In the genomic region with DNA sequence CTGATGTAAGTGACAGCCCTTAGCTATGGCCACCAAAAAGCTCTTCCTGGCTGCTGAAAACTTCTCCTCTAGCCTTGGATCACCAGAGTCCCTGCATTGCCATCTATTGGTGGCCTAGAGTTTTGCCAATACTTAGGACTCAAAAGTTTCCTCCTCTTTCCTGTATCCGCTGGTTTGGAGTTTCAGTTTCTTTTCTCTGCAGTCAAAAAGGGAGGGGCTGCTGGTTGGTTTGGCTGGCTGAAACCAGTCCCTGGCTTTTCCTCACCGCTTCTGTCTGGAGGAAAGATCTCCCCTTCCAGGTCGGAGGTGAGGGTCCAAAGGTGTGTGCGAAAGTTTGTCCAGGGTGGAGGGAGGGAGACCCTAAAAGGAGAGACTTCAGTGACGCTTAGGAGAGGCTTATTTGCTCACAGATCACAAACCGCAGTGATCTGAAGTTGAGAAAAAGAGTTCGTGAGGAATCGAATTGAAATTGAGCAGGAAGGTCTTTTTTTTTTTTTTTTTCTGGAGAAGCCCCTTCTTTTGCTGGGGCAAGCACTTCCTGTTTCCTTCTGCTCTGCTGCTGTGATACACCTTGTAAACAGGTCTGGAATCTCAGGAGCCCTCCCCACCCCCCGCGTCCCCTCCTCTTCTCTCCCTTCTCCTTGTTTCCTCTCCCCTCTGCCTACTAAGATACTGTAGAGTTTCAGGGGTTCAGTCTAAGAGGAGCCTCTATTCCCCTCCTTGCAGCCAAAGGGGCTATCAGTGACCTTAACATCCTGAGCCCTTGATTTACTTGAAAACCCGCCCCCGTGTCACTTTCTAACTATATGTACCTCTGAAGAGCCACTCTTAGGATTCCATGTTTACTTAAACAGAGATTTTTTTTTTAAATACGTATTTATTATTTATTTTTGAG, we compare ENCODE assay signal across 8 mouse cellular contexts. TPM values are rescaled to one million over a fixed set of nuclear protein-coding genes. Genes with fewer than 3 reads are reported as not detected.
DNase-seq lines count a peak whose midpoint lies in the region; ATAC-seq and TF ChIP-seq lines count a peak whose summit lies in the region.

Gene Trim34a, plus strand, starts transcription at position 171 of the 895 bp plus-strand sequence.

- no peaks in the 10 kb centered on the region for H3K9me3 ChIP-seq in intestine, postnatal 0 days (ENCODE audit: control insufficient read depth)
- no peaks in the 10 kb centered on the region for H3K9me3 ChIP-seq in midbrain, postnatal 0 days (ENCODE audit: low read length)
- no peaks in the 10 kb centered on the region for H3K9me3 ChIP-seq in stomach, embryonic 14.5 days (ENCODE audit: control insufficient read depth, low read depth, low read length)

- H3K79me2 ChIP-seq in liver, adult 2 months (ENCODE audit: control insufficient read depth, insufficient read depth, low read length) = no peaks in the 10 kb centered on the region; the same call in 1 of the 2 replicates

- peak within 1 kb of the TSS; percentile 87 for H3K9ac ChIP-seq in intestine, postnatal 0 days (ENCODE audit: low read depth, low read length)
- H3K9ac ChIP-seq in liver, adult 2 months (ENCODE audit: low read depth, low read length) = peak within 1 kb of the TSS; percentile 79
- peak within 1 kb of the TSS; percentile 36; the same call in 1 of the 2 replicates for H3K9ac ChIP-seq in midbrain, postnatal 0 days (replicated peaks; ENCODE audit: low read length, poor library complexity, severe bottlenecking)
- H3K9ac ChIP-seq in stomach, embryonic 14.5 days (replicated peaks; ENCODE audit: low read depth, low read length) = peak within 1 kb of the TSS; percentile 55

- DNase-seq in right cerebral cortex, adult 2 months (ENCODE audit: low spot score in 2 of 2) = peak; percentile 6 to 10
- DNase-seq in right cerebral cortex, postnatal 4 days = no peak
- DNase-seq in embryo, embryonic 9.5 days (ENCODE audit: extremely low spot score) = peak; percentile 59
- peak; percentile 79 to 87 for DNase-seq in heart, adult 18-20 months
- DNase-seq in liver, adult 2 months (ENCODE audit: extremely low read depth, low read depth, low spot score) = peak; percentile 89
- DNase-seq in midbrain, postnatal 0 days (ENCODE audit: low spot score) = peak; percentile 69

- peak within 1 kb of the TSS; percentile 64 for H3K4me3 ChIP-seq in intestine, postnatal 0 days (ENCODE audit: low read depth, low read length)
- peak within 1 kb of the TSS; percentile 65 for H3K4me3 ChIP-seq in liver, adult 2 months (ENCODE audit: insufficient read depth, low read depth, low read length)
- H3K4me3 ChIP-seq in midbrain, postnatal 0 days (ENCODE audit: low read depth, low read length) = peak within 1 kb of the TSS; percentile 29
- peak within 1 kb of the TSS; percentile 49 for H3K4me3 ChIP-seq in stomach, embryonic 14.5 days (ENCODE audit: low read depth, low read length)

- peak; percentile 83 for TF ChIP-seq CTCF in intestine, postnatal 0 days (IDR thresholded peaks at IDR 0.05; ENCODE audit: low read depth)
- TF ChIP-seq CTCF in liver, adult 2 months (IDR thresholded peaks at IDR 0.05; ENCODE audit: low read depth, low read length) = 0 out of 2 replicates have a peak, but pooled peaks have one; percentile 15
- TF ChIP-seq CTCF in midbrain, postnatal 0 days (IDR thresholded peaks at IDR 0.05) = peak; percentile 77

- H3K27ac ChIP-seq in intestine, postnatal 0 days (ENCODE audit: low read depth, low read length) = peak within 1 kb of the TSS; percentile 68
- H3K27ac ChIP-seq in liver, adult 2 months (replicated peaks; ENCODE audit: insufficient read depth, low read depth, low read length) = peak within 1 kb of the TSS; percentile 61
- H3K27ac ChIP-seq in midbrain, postnatal 0 days (ENCODE audit: low read depth, low read length) = no peak within 1 kb of the TSS
- H3K27ac ChIP-seq in stomach, embryonic 14.5 days (ENCODE audit: low read length) = no peak within 1 kb of the TSS; the same call in 1 of the 2 replicates

- no peaks in the 10 kb centered on the region for H3K36me3 ChIP-seq in intestine, postnatal 0 days (ENCODE audit: control insufficient read depth, insufficient read depth)
- H3K36me3 ChIP-seq in liver, adult 2 months (ENCODE audit: control insufficient read depth, insufficient read depth, low read length) = no peaks in the 10 kb centered on the region; the same call in 1 of the 2 replicates
- no peaks in the 10 kb centered on the region for H3K36me3 ChIP-seq in midbrain, postnatal 0 days (ENCODE audit: insufficient read depth, low read length)
- H3K36me3 ChIP-seq in stomach, embryonic 14.5 days (ENCODE audit: control insufficient read depth, insufficient read depth, low read length) = no peaks in the 10 kb centered on the region

- peak; percentile 97 for ATAC-seq in intestine, postnatal 0 days
- peak; percentile 60; the same call in 1 of the 2 replicates for ATAC-seq in midbrain, postnatal 0 days (ENCODE audit: low FRiP score)
- peak; percentile 85 for ATAC-seq in stomach, embryonic 14.5 days (ENCODE audit: insufficient number of reproducible peaks, insufficient read depth, low FRiP score, low read depth)

- peak within 1 kb of the TSS; percentile 79 for H3K4me2 ChIP-seq in intestine, postnatal 0 days (replicated peaks; ENCODE audit: low read depth)
- peak within 1 kb of the TSS; percentile 41 for H3K4me2 ChIP-seq in midbrain, postnatal 0 days (ENCODE audit: low read depth, low read length, poor library complexity, severe bottlenecking)
- H3K4me2 ChIP-seq in stomach, embryonic 14.5 days (replicated peaks; ENCODE audit: low read depth, low read length) = peak within 1 kb of the TSS; percentile 46

- H3K4me1 ChIP-seq in intestine, postnatal 0 days (replicated peaks; ENCODE audit: control insufficient read depth, insufficient read depth, low read length) = no peaks in the 10 kb centered on the region
- H3K4me1 ChIP-seq in liver, adult 2 months (ENCODE audit: control insufficient read depth, insufficient read depth, low read length) = peaks cover 2% of the 10 kb centered on the region
- H3K4me1 ChIP-seq in midbrain, postnatal 0 days (ENCODE audit: insufficient read depth, low read length) = no peaks in the 10 kb centered on the region
- H3K4me1 ChIP-seq in stomach, embryonic 14.5 days (ENCODE audit: control insufficient read depth, insufficient read depth, low read length) = no peaks in the 10 kb centered on the region

- no peaks in the 10 kb centered on the region for H3K27me3 ChIP-seq in intestine, postnatal 0 days (replicated peaks; ENCODE audit: control insufficient read depth, insufficient read depth, low read length)
- no peaks in the 10 kb centered on the region for H3K27me3 ChIP-seq in liver, adult 2 months (ENCODE audit: control insufficient read depth, insufficient read depth, low read length)
- no peaks in the 10 kb centered on the region for H3K27me3 ChIP-seq in midbrain, postnatal 0 days (ENCODE audit: insufficient read depth, low read length)
- no peaks in the 10 kb centered on the region for H3K27me3 ChIP-seq in stomach, embryonic 14.5 days (ENCODE audit: control insufficient read depth, insufficient read depth, low read length)

- TF ChIP-seq POLR2A in liver, adult 2 months (IDR thresholded peaks at IDR 0.05; ENCODE audit: extremely low read depth, insufficient read depth, low read length) = no peak

- WGBS in intestine, postnatal 0 days = 4% methylated on average over 13 of the region's 13 CpGs
- WGBS in liver, adult 2 months = 2% methylated on average over 13 of the region's 13 CpGs
- 10% methylated on average over 13 of the region's 13 CpGs for WGBS in midbrain, postnatal 0 days
- WGBS in stomach, embryonic 14.5 days = 6% methylated on average over 13 of the region's 13 CpGs

RNA-seq across cellular contexts. Expression of gene Trim34a, which starts in this region (rescaled TPM):
- total RNA-seq in heart, adult 18-20 months (2021) = 1 to 10 TPM; 3.9 to 4.7 TPM
- polyA plus RNA-seq in intestine, postnatal 0 days (2015; fragmentation: Nextera tagmentation; extraction: Ambion mirVana) = 6.0 and 6.2 TPM in 2 replicates
- total RNA-seq in liver, adult 2 months (2014; rRNA removed) = 8.6 and 11.9 TPM in 2 replicates
- 2.0 and 2.2 TPM in 2 replicates for polyA plus RNA-seq in liver, adult 2 months (2012; rRNA removed)
- total RNA-seq in midbrain, postnatal 0 days (2014; rRNA removed) = 1.9 and 2.4 TPM in 2 replicates
- polyA plus RNA-seq in midbrain, postnatal 0 days (2015; fragmentation: Nextera tagmentation; extraction: Ambion mirVana) = 0.78 and 0.86 TPM in 2 replicates
- polyA plus RNA-seq in stomach, embryonic 14.5 days (2014; fragmentation: Nextera tagmentation; extraction: Ambion mirVana) = 1.8 and 1.9 TPM in 2 replicates

Comparison
In these comparisons a context has a peak if more than half of its experiments do, and no peak if none do; other contexts are left out.
1. H3K27ac ChIP-seq: peak in intestine, postnatal 0 days (single experiment) and liver, adult 2 months (single experiment); none in midbrain, postnatal 0 days (single experiment) and stomach, embryonic 14.5 days (single experiment).
2. H3K9ac ChIP-seq: peak in every context shown above with its lines; median percentile 87 in intestine, postnatal 0 days; 79 in liver, adult 2 months; 55 in stomach, embryonic 14.5 days; 36 in midbrain, postnatal 0 days.
3. CTCF ChIP-seq: peak in every context shown above with its lines; median percentile 83 in intestine, postnatal 0 days; 77 in midbrain, postnatal 0 days; 15 in liver, adult 2 months.
4. Peak in every context shown above with its lines, with median percentiles within 50 percentile points of each other: ATAC-seq, H3K4me2 ChIP-seq and H3K4me3 ChIP-seq.